Mouse (Mus musculus): ENCODE measurements around the gene Mkln1.
A peak's percentile ranks its signal among the peaks of the same experiment; 100 is the strongest.
"Not testable (repeated sequence)": the region's sequence is repeated elsewhere in the genome, so short reads cannot be mapped to it uniquely, and the experiment has no call there.

Gene Mkln1

DNA sequence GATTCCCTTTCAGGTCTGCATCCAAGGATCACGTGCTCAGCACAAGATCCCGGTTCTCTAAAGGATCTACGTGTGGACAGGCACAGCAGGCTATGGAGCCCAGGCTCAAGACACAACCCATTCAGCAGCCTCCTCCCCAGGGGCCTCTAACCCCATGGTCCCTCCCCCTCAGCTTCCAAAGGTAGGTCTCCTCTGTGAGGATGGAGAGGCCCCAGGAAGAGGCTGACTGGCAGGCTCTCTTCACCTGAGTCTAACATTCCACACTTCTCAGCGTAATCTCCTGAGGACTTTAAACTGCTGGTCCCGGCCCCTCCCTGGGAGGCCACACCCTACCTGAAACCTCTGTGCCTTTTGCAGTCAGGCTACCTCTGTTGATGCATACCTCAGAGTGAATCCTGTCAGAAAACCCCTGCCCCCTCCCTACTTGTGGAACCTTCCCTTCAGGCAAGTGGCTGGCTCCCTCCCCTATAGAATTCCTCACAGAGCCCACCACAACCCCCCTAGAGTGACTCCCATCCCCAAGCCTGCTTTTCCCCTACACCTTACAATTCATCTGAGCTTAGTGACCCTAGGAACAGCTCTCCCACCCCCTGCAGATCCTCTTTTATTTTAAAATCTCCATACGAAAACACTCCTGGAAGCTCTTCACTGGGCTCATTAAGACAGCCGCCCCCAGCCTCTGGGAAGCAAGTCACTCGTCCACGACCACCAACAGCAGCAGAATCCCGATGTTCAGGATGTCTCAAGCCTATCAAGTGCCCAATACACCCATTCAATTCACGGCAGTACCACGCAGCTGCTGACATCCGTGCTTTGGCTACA is 161.8 kb downstream of the Mkln1 start:
- DNase-seq: no peak

DNA sequence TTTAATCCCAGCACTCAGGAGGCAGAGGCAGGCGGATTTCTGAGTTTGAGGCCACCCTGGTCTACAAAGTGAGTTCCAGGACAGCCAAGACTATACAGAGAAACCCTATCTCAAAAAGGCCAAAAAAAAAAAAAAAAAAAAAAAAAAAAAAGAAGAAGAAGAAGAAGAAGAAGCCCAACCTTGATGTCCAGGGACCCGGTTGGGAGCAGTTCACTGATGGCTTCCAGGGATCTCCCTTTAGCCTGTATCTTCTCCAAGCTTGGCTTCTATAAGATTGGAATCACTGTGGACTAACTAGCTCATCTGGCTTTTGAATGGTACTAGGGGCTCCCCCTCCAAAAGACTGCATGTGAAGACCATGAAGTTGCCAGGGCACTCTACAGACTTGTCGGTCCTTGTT is 163.4 kb downstream of the Mkln1 start:
- DNase-seq: not testable (repeated sequence)

DNA sequence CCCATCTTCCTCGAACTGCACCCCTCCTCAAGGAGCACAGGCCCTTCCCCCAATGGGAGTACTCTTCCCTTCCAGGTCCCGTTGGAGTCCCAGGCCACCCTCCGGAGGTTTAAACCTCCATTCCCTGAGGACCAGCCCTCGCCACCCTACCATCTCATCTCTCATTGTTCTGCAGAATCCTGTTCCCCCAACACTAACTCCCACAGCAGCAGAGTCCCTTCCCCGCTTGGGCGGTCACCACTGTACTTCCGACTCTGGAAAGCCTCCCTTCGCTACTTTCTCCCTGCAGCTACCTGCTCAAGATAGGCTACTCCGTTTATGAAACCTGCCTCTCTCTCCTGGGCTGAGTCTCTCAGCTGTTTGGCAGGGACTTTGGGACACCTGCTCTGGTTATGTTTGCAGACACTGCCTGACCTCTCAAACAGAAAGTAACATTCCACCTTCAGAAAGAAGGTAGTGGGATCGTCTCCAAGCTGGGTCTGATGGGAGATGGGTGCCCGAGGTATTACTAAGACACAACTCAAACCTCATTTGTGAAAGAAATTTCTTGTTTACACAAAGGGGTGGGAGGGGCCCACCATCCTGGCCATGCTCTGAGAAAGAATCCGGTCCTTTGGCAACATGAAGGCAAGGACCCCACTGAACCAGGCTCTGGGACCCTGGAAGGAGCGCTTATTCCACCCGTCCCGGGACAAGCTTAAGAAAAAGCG is 164.0 kb downstream of the Mkln1 start:
- peak; percentile 20 for DNase-seq

DNA sequence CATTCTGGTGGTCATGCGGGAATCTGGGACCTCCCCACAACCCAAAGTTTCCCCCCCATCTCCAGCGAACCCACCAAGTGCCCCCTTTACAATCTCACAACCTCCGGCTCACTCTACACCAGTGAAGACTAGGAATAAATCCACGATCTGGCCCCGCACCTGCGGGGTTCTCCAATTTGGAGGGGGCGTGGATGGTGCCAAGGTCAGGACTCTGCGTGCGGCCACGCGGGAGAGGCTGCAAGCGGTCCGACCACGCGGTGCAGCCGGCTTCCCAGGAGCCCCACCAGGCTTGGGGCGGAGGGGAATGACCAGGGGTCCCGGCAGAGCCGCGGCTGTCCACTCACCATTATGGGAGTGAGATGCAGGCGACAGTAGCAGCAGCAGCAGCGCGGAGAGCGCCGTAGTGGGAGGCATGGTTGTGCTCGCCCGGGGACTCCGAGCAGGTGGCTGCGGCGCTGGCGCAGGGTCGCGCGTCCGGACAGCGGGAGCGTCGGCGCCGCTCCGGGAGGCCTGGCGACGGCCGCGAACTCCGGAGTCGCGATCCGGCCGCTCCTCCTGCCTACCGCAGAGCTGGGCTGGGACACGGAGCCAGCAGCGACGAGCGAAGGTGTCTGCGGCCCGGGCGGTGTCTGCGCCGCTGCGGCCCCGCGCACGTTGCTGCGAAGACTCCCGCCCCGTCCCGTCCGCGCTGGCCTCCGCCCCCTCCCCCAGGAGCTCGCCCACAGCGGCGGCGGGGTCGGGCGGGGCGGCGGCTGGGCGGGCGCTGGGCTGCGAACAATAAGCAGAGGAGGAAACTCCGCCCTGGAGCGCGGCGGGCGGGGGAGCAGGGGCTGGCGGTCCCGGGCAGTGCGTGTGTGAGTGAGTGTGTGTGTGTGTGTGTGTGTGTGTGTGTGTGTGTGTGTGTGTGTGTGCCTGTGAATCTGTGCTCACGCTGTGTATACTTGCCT is 165.0 kb downstream of the Mkln1 start, which contains the start of gene Podxl:
Gene Podxl, minus strand, starts transcription at position 747 of the 947 bp plus-strand sequence.
- DNase-seq: peak; percentile 92

DNA sequence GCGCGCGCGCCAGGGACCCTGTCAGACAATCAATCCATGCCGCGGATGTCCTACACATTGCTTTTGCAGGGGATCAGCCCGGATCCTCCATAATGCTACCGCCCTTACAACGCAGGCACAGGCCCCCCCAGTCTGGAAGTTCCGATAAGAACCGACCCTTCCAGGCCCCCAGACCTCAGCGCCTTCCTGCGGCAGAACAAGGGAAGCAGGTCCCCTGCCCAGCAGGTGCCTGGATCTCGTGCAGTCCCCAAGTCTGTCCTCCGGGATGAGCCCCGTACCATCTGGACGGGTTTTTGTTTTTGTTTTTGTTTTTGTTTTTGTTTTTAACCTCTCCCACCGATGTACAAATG is 165.6 kb downstream of the Mkln1 start:
- DNase-seq: no peak

DNA sequence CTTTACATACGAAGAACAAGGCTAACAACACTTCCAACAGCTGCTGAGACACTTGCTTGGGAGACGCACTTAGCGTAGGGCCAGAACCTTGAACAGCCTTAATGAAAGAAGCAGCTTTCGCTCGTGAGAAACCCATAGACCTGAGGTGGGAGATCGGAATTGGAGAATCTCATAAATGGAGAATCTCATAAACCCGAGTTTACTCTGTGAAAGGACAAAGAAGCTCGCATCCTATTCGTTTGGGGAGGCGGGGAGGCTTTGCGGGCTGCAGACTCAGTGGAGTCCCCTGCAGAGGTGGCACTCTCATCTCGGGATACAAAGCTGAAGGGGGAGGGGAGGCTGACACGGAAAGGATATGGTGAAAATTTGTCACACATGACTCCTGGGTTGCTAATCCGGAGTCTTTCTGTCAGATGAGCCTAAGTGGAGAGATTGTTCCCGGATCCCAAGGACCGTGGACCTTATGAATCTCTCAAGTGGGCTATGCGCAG is 166.4 kb downstream of the Mkln1 start:
- peak; percentile 67 for DNase-seq

All from retina, postnatal 1 day (tissue).